Mouse (Mus musculus) hindbrain, embryonic 15.5 days (tissue): ENCODE results near the gene Aanat. TPM values are rescaled to one million over a fixed set of nuclear protein-coding genes. Genes with fewer than 3 reads are reported as not detected.
A peak's percentile ranks its signal among the peaks of the same experiment; 100 is the strongest.

Source experiments
- ATAC-seq: fragments of 200-750 bp; cut with Nextera tagmentation; 2 replicates; pipeline ENCODE4 v1.8.0; 2017; ENCODE audit warnings: low read depth, moderate number of reproducible peaks, moderate TSS enrichment; ENCODE audit not compliant: low FRiP score
- H3K27ac ChIP-seq: fragments of 300-500 bp; sonication (generic); replicated peaks from 2 replicates; pipeline ENCODE4 v1.5.1; 2015; ENCODE audit warnings: mild to moderate bottlenecking, inconsistent platforms
- H3K27me3 ChIP-seq: fragments of 300-500 bp; sonication (generic); 2 replicates; pipeline ENCODE4 v1.6.1; 2015; ENCODE audit warnings: control low read depth, inconsistent platforms
- H3K36me3 ChIP-seq: fragments of 300-500 bp; sonication (generic); 2 replicates; pipeline ENCODE4 v1.6.1; 2015; ENCODE audit warnings: control low read depth, inconsistent platforms
- H3K4me1 ChIP-seq: fragments of 300-500 bp; sonication (generic); replicated peaks from 2 replicates; pipeline ENCODE4 v1.6.1; 2015; ENCODE audit warnings: control low read depth, inconsistent platforms
- H3K4me2 ChIP-seq: fragments of 300-500 bp; sonication (generic); 2 replicates; pipeline ENCODE4 v1.6.1; 2015; ENCODE audit warnings: moderate library complexity, mild to moderate bottlenecking, inconsistent platforms
- H3K4me3 ChIP-seq: fragments of 300-500 bp; sonication (generic); 2 replicates; pipeline ENCODE4 v1.5.1; 2015; ENCODE audit warnings: mild to moderate bottlenecking, inconsistent platforms
- H3K9ac ChIP-seq: fragments of 300-500 bp; sonication (generic); 2 replicates; pipeline ENCODE4 v1.6.1; 2015; ENCODE audit warnings: inconsistent platforms
- H3K9me3 ChIP-seq: fragments of 300-500 bp; sonication (generic); 2 replicates; pipeline ENCODE4 v1.6.1; 2016; ENCODE audit warnings: control low read depth, inconsistent platforms
- WGBS: fragments of 180-500 bp; shearing (Covaris S2); methylation state at CpG from one replicate; pipeline ENCODE4 v1.1.7; 2015; 5-methylcytosine and 5-hydroxymethylcytosine counted together
- polyA plus RNA-seq: library from polyadenylated mRNA; unstranded; fragments of >200 nt; fragmentation: Nextera tagmentation; extraction: Ambion mirVana; gene quantifications from 2 replicates; pipeline ENCODE4 v1.2.1, GENCODE M21; 2015

The Aanat gene
- polyA plus RNA-seq, 1 experiment from 2014 or later, result not detected

- Histone ChIP-seq H3K27me3 (no peaks in the 10 kb centered on the region), H3K4me1 (peaks cover 55% of the 10 kb centered on the region), H3K36me3 (no peaks in the 10 kb centered on the region), H3K4me2 (peak overlapping the region; percentile 66), H3K4me3 (no peak overlapping the region; the same call in 1 of the 2 replicates), H3K9me3 (no peaks in the 10 kb centered on the region), H3K9ac (0 out of 2 replicates have a peak overlapping the region, but pooled peaks have one; percentile 17), H3K27ac (no peak overlapping the region; the same call in 1 of the 2 replicates)
- WGBS, result 92% methylated on average over 3 of the region's 3 CpGs
- ATAC-seq, result no peak
These were observed 7.0 kb upstream of the Aanat start for GRCm38 (mm10) chr11:116579280-116579679.

- H3K9me3 ChIP-seq, result no peaks in the 10 kb centered on the region
- peak overlapping the region; percentile 89 for H3K27ac ChIP-seq
- H3K36me3 ChIP-seq, result no peaks in the 10 kb centered on the region
- H3K4me3 ChIP-seq, result peak overlapping the region; percentile 66
- ATAC-seq, result no peak
- peaks cover 46% of the 10 kb centered on the region for H3K4me1 ChIP-seq
- H3K4me2 ChIP-seq, result peak overlapping the region; percentile 66
- WGBS, result 22% methylated on average over 10 of the region's 10 CpGs
- peak overlapping the region; percentile 86 for H3K9ac ChIP-seq
- no peaks in the 10 kb centered on the region for H3K27me3 ChIP-seq
These were observed 6.1 kb upstream of the Aanat start for GRCm38 (mm10) chr11:116580031-116580652.

GRCm38 (mm10) chr11:116580711-116581375, 5.4 kb upstream of the Aanat start:
- 0% methylated on average over 79 of the region's 91 CpGs for WGBS
- peak overlapping the region; percentile 89 for H3K27ac ChIP-seq
- peak overlapping the region; percentile 66 for H3K4me2 ChIP-seq
- ATAC-seq, result peak; percentile 78
- no peaks in the 10 kb centered on the region for H3K27me3 ChIP-seq
- H3K36me3 ChIP-seq, result no peaks in the 10 kb centered on the region
- H3K4me1 ChIP-seq, result peaks cover 39% of the 10 kb centered on the region
- H3K4me3 ChIP-seq, result peak overlapping the region; percentile 66
- peak overlapping the region; percentile 86 for H3K9ac ChIP-seq
- H3K9me3 ChIP-seq, result no peaks in the 10 kb centered on the region

- H3K27ac ChIP-seq, result peak within 1 kb of the TSS; percentile 89
- 1% methylated on average over 25 of the region's 51 CpGs for whole genome bisulfite sequencing
These were observed 4.8 kb upstream of the Aanat start, which contains the start of gene Ube2o for GRCm38 (mm10) chr11:116581376-116581814. Ube2o (minus strand) TSS chr11:116581447.

GRCm38 (mm10) chr11:116585682-116586081, 550 bp upstream of the Aanat start:
- ATAC-seq, result no peak
- Histone ChIP-seq H3K27ac (no peak overlapping the region), H3K36me3 (no peaks in the 10 kb centered on the region), H3K27me3 (no peaks in the 10 kb centered on the region), H3K9me3 (no peaks in the 10 kb centered on the region), H3K4me1 (peaks cover 14% of the 10 kb centered on the region), H3K4me3 (no peak overlapping the region), H3K4me2 (no peak overlapping the region), H3K9ac (no peak overlapping the region)
- WGBS, result 94% methylated on average over 6 of the region's 6 CpGs

More at GRCm38 (mm10) chr11:116581376-116581814, 4.8 kb upstream of the Aanat start, which contains the start of gene Ube2o:
- Histone ChIP-seq H3K36me3 (no peaks in the 10 kb centered on the region), H3K9me3 (no peaks in the 10 kb centered on the region), H3K27me3 (no peaks in the 10 kb centered on the region), H3K9ac (peak within 1 kb of the TSS; percentile 86), H3K4me1 (peaks cover 34% of the 10 kb centered on the region), H3K4me3 (peak within 1 kb of the TSS; percentile 66), H3K4me2 (peak within 1 kb of the TSS; percentile 66)
- ATAC-seq, result peak; percentile 89

- H3K4me1 ChIP-seq, result peaks cover 14% of the 10 kb centered on the region
- peak; percentile 65; the same call in 1 of the 2 replicates for ATAC-seq
- H3K9ac ChIP-seq, result no peak overlapping the region
- H3K4me2 ChIP-seq, result peak overlapping the region; percentile 48
- no peaks in the 10 kb centered on the region for H3K36me3 ChIP-seq
- H3K27ac ChIP-seq, result peak overlapping the region; percentile 60
- H3K4me3 ChIP-seq, result peak overlapping the region; percentile 19
- H3K27me3 ChIP-seq, result no peaks in the 10 kb centered on the region
- WGBS, result 21% methylated on average over 23 of the region's 23 CpGs
- H3K9me3 ChIP-seq, result no peaks in the 10 kb centered on the region
These were observed 784 bp downstream of the Aanat start for GRCm38 (mm10) chr11:116586801-116587631.

GRCm38 (mm10) chr11:116589020-116589531, 2.8 kb downstream of the Aanat start:
- no peak overlapping the region for H3K4me3 ChIP-seq
- no peaks in the 10 kb centered on the region for H3K9me3 ChIP-seq
- no peaks in the 10 kb centered on the region for H3K27me3 ChIP-seq
- H3K27ac ChIP-seq, result no peak overlapping the region
- H3K36me3 ChIP-seq, result no peaks in the 10 kb centered on the region
- ATAC-seq, result 0 out of 2 replicates have a peak, but pooled peaks have one; percentile 17
- H3K9ac ChIP-seq, result no peak overlapping the region
- H3K4me2 ChIP-seq, result peak overlapping the region; percentile 21
- peaks cover 26% of the 10 kb centered on the region for H3K4me1 ChIP-seq
- WGBS, result 13% methylated on average over 14 of the region's 14 CpGs

GRCm38 (mm10) chr11:116589574-116589973, 3.3 kb downstream of the Aanat start:
- Histone ChIP-seq H3K27me3 (no peaks in the 10 kb centered on the region), H3K4me1 (peaks cover 26% of the 10 kb centered on the region), H3K9ac (no peak overlapping the region), H3K4me2 (peak overlapping the region; percentile 21), H3K4me3 (no peak overlapping the region), H3K27ac (no peak overlapping the region), H3K9me3 (no peaks in the 10 kb centered on the region), H3K36me3 (no peaks in the 10 kb centered on the region)
- 57% methylated on average over 8 of the region's 8 CpGs for WGBS
- ATAC-seq, result no peak

GRCm38 (mm10) chr11:116591621-116592020, 5.4 kb downstream of the Aanat start:
- Histone ChIP-seq H3K36me3 (no peaks in the 10 kb centered on the region), H3K4me1 (peaks cover 26% of the 10 kb centered on the region), H3K27me3 (no peaks in the 10 kb centered on the region), H3K9ac (no peak overlapping the region), H3K4me2 (no peak overlapping the region), H3K4me3 (no peak overlapping the region), H3K9me3 (no peaks in the 10 kb centered on the region), H3K27ac (no peak overlapping the region)
- 89% methylated on average over 4 of the region's 4 CpGs for WGBS
- ATAC-seq, result no peak

GRCm38 (mm10) chr11:116592428-116592827, 6.2 kb downstream of the Aanat start:
- no peak overlapping the region for H3K9ac ChIP-seq
- H3K4me1 ChIP-seq, result peaks cover 21% of the 10 kb centered on the region
- H3K27ac ChIP-seq, result peak overlapping the region; percentile 59
- H3K36me3 ChIP-seq, result no peaks in the 10 kb centered on the region
- no peaks in the 10 kb centered on the region for H3K9me3 ChIP-seq
- no peak overlapping the region for H3K4me3 ChIP-seq
- ATAC-seq, result peak; percentile 81
- no peaks in the 10 kb centered on the region for H3K27me3 ChIP-seq
- H3K4me2 ChIP-seq, result no peak overlapping the region

GRCm38 (mm10) chr11:116593345-116593744, 7.1 kb downstream of the Aanat start:
- 0 out of 2 replicates have a peak overlapping the region, but pooled peaks have one; percentile 59 for H3K27ac ChIP-seq
- no peak overlapping the region for H3K4me2 ChIP-seq
- ATAC-seq, result no peak
- peaks cover 21% of the 10 kb centered on the region for H3K4me1 ChIP-seq
- no peak overlapping the region for H3K9ac ChIP-seq
- H3K4me3 ChIP-seq, result no peak overlapping the region
- H3K9me3 ChIP-seq, result no peaks in the 10 kb centered on the region
- WGBS, result 55% methylated on average over 4 of the region's 4 CpGs
- no peaks in the 10 kb centered on the region for H3K36me3 ChIP-seq
- no peaks in the 10 kb centered on the region for H3K27me3 ChIP-seq
